Mouse (Mus musculus) heart, embryonic 16.5 days (tissue): ENCODE data around the gene Morn3. TPM values are rescaled to one million over a fixed set of nuclear protein-coding genes. Genes with fewer than 3 reads are reported as not detected.
"Not testable (repeated sequence)": the region's sequence is repeated elsewhere in the genome, so short reads cannot be mapped to it uniquely, and the experiment has no call there.

ENCODE experiments used
- ATAC-seq: fragments of 200-750 bp; cut with Nextera tagmentation; replicated peaks from 2 replicates; pipeline ENCODE4 v1.8.0; 2017; ENCODE audit warnings: moderate number of reproducible peaks; ENCODE audit not compliant: insufficient read depth, low FRiP score; ENCODE audit errors: extremely low read depth
- H3K27ac ChIP-seq: fragments of 300-500 bp; sonication (generic); 2 replicates; pipeline ENCODE4 v1.5.1; 2014; ENCODE audit warnings: mild to moderate bottlenecking, low read length, control low read depth, moderate library complexity
- H3K27me3 ChIP-seq: fragments of 300-500 bp; sonication (generic); 2 replicates; pipeline ENCODE4 v1.6.1; 2014; ENCODE audit warnings: low read length, mixed read lengths; ENCODE audit not compliant: control insufficient read depth, insufficient read depth
- H3K36me3 ChIP-seq: fragments of 300-500 bp; sonication (generic); 2 replicates; pipeline ENCODE4 v1.6.1; 2014; ENCODE audit not compliant: control insufficient read depth, insufficient read depth
- H3K4me1 ChIP-seq: fragments of 300-500 bp; sonication (generic); 2 replicates; pipeline ENCODE4 v1.6.1; 2014; ENCODE audit warnings: low read length, mixed read lengths; ENCODE audit not compliant: control insufficient read depth, insufficient read depth
- H3K4me2 ChIP-seq: fragments of 300-500 bp; sonication (generic); 2 replicates; pipeline ENCODE4 v1.6.1; 2014; ENCODE audit warnings: low read depth, mild to moderate bottlenecking, control low read depth, low read length
- H3K4me3 ChIP-seq: fragments of 300-500 bp; sonication (generic); 2 replicates; pipeline ENCODE4 v1.5.1; 2014; ENCODE audit warnings: mild to moderate bottlenecking, control low read depth, low read length
- H3K9ac ChIP-seq: fragments of 300-500 bp; sonication (generic); 2 replicates; pipeline ENCODE4 v1.6.1; 2014; ENCODE audit warnings: low read length, control low read depth
- H3K9me3 ChIP-seq: fragments of 300-500 bp; sonication (generic); replicated peaks from 2 replicates; pipeline ENCODE4 v1.6.1; 2016; ENCODE audit warnings: low read length; ENCODE audit not compliant: control insufficient read depth
- WGBS: fragments of 180-500 bp; shearing (Covaris S2); extraction: QIAGEN DNeasy Blood & Tissue Kit; methylation state at CpG from one replicate; pipeline ENCODE4 v1.1.7; 2014; 5-methylcytosine and 5-hydroxymethylcytosine counted together
- polyA plus RNA-seq: library from polyadenylated mRNA; unstranded; fragments of >200 nt; fragmentation: Nextera tagmentation; extraction: Ambion mirVana; gene quantifications from 2 replicates; pipeline ENCODE4 v1.2.1, GENCODE M21; 2015

The Morn3 gene
- polyA plus RNA-seq, 1 experiment from 2014 or later = 1.5 TPM

- Histone ChIP-seq H3K4me2 (no peak overlapping the region), H3K27ac (no peak overlapping the region), H3K4me3 (no peak overlapping the region), H3K27me3 (no peaks in the 10 kb centered on the region), H3K9ac (no peak overlapping the region), H3K9me3 (no peaks in the 10 kb centered on the region), H3K36me3 (no peaks in the 10 kb centered on the region), H3K4me1 (peaks cover 15% of the 10 kb centered on the region)
- ATAC-seq = no peak
- WGBS = 29% methylated on average over 6 of the region's 6 CpGs
Measured at GRCm38 (mm10) chr5:123064207-123064606, 17.4 kb upstream of the Morn3 start.

- Histone ChIP-seq H3K27ac (no peak overlapping the region), H3K36me3 (no peaks in the 10 kb centered on the region), H3K4me3 (no peak overlapping the region), H3K27me3 (no peaks in the 10 kb centered on the region), H3K4me1 (peaks cover 22% of the 10 kb centered on the region), H3K4me2 (no peak overlapping the region), H3K9ac (no peak overlapping the region), H3K9me3 (no peaks in the 10 kb centered on the region)
- no peak for ATAC-seq
- 80% methylated on average over 3 of the region's 3 CpGs for WGBS
Measured at GRCm38 (mm10) chr5:123063141-123063540, 16.3 kb upstream of the Morn3 start.

- not testable (repeated sequence) for H3K4me2 ChIP-seq, ATAC-seq, H3K9me3 ChIP-seq, H3K36me3 ChIP-seq, H3K4me3 ChIP-seq, H3K27ac ChIP-seq, H3K27me3 ChIP-seq, H3K9ac ChIP-seq
- WGBS = 85% methylated on average over 4 of the region's 6 CpGs
- peaks cover 15% of the 10 kb centered on the region for H3K4me1 ChIP-seq
Measured at GRCm38 (mm10) chr5:123061402-123061749, 14.6 kb upstream of the Morn3 start.

- Histone ChIP-seq H3K4me3 (peak overlapping the region; percentile 29), H3K27ac (peak overlapping the region; percentile 91), H3K4me1 (peaks cover 15% of the 10 kb centered on the region), H3K27me3 (no peaks in the 10 kb centered on the region), H3K36me3 (no peaks in the 10 kb centered on the region), H3K4me2 (peak overlapping the region; percentile 60), H3K9ac (peak overlapping the region; percentile 63), H3K9me3 (no peaks in the 10 kb centered on the region)
- 53% methylated on average over 9 of the region's 9 CpGs for WGBS
- ATAC-seq = no peak
Measured at GRCm38 (mm10) chr5:123060706-123061401, 14.0 kb upstream of the Morn3 start.

GRCm38 (mm10) chr5:123059757-123060520 is 13.1 kb upstream of the Morn3 start:
- 11% methylated on average over 14 of the region's 14 CpGs for WGBS
- Histone ChIP-seq H3K27ac (peak overlapping the region; percentile 91), H3K9ac (peak overlapping the region; percentile 63), H3K4me1 (peaks cover 15% of the 10 kb centered on the region), H3K4me3 (peak overlapping the region; percentile 29), H3K9me3 (no peaks in the 10 kb centered on the region), H3K27me3 (no peaks in the 10 kb centered on the region), H3K4me2 (peak overlapping the region; percentile 60), H3K36me3 (no peaks in the 10 kb centered on the region)
- 0 out of 2 replicates have a peak, but pooled peaks have one; percentile 19 for ATAC-seq

GRCm38 (mm10) chr5:123058251-123059102 is 11.7 kb upstream of the Morn3 start:
- Histone ChIP-seq H3K27me3 (no peaks in the 10 kb centered on the region), H3K27ac (peak overlapping the region; percentile 73), H3K36me3 (no peaks in the 10 kb centered on the region), H3K4me3 (peak overlapping the region; percentile 56), H3K9me3 (no peaks in the 10 kb centered on the region), H3K4me1 (peaks cover 15% of the 10 kb centered on the region), H3K9ac (peak overlapping the region; percentile 74), H3K4me2 (peak overlapping the region; percentile 69)
- ATAC-seq = no peak
- 32% methylated on average over 16 of the region's 16 CpGs for WGBS

GRCm38 (mm10) chr5:123057366-123058250 is 10.8 kb upstream of the Morn3 start:
- peak overlapping the region; percentile 56 for H3K4me3 ChIP-seq
- H3K27me3 ChIP-seq = no peaks in the 10 kb centered on the region
- peak overlapping the region; percentile 74 for H3K9ac ChIP-seq
- H3K27ac ChIP-seq = peak overlapping the region; percentile 73
- peaks cover 15% of the 10 kb centered on the region for H3K4me1 ChIP-seq
- H3K36me3 ChIP-seq = no peaks in the 10 kb centered on the region
- WGBS = 7% methylated on average over 48 of the region's 48 CpGs
- no peaks in the 10 kb centered on the region for H3K9me3 ChIP-seq
- peak; percentile 98 for ATAC-seq
- peak overlapping the region; percentile 69 for H3K4me2 ChIP-seq

GRCm38 (mm10) chr5:123051736-123052135 is 4.9 kb upstream of the Morn3 start:
- 76% methylated on average over 5 of the region's 5 CpGs for WGBS
- H3K9me3 ChIP-seq = no peaks in the 10 kb centered on the region
- H3K4me3 ChIP-seq = no peak overlapping the region
- no peaks in the 10 kb centered on the region for H3K36me3 ChIP-seq
- H3K27ac ChIP-seq = no peak overlapping the region
- ATAC-seq = no peak
- H3K27me3 ChIP-seq = no peaks in the 10 kb centered on the region
- H3K4me1 ChIP-seq = peaks cover 7% of the 10 kb centered on the region
- no peak overlapping the region for H3K4me2 ChIP-seq
- H3K9ac ChIP-seq = no peak overlapping the region
